Mouse (Mus musculus): ENCODE data around the gene Mettl21a. TPM values are rescaled to one million over a fixed set of nuclear protein-coding genes. Genes with fewer than 3 reads are reported as not detected.
A peak's percentile ranks its signal among the peaks of the same experiment; 100 is the strongest.
"Not testable (repeated sequence)": the region's sequence is repeated elsewhere in the genome, so short reads cannot be mapped to it uniquely, and the experiment has no call there.

Mettl21a gene
- polyA plus RNA-seq, 1 experiment from 2014 or later = 19.0 TPM

- H3K27me3 ChIP-seq (ENCODE audit: control insufficient read depth, insufficient read depth, low read length) = no peaks in the 10 kb centered on the region
- no peak overlapping the region for H3K9ac ChIP-seq (ENCODE audit: low read length)
- WGBS = 64% methylated on average over 6 of the region's 6 CpGs
- H3K4me2 ChIP-seq (ENCODE audit: low read depth, low read length) = no peak overlapping the region
- no peak overlapping the region for H3K4me3 ChIP-seq (replicated peaks; ENCODE audit: low read length)
- no peaks in the 10 kb centered on the region for H3K9me3 ChIP-seq (replicated peaks; ENCODE audit: control insufficient read depth, low read length)
- peaks cover 8% of the 10 kb centered on the region; the same call in 1 of the 2 replicates for H3K4me1 ChIP-seq (ENCODE audit: control insufficient read depth, insufficient read depth, low read length)
- peaks cover 2% of the 10 kb centered on the region for H3K36me3 ChIP-seq (ENCODE audit: control insufficient read depth, insufficient read depth, low read length)
- no peak overlapping the region for H3K27ac ChIP-seq (ENCODE audit: low read length)
- peak; percentile 33; the same call in 1 of the 2 replicates for ATAC-seq (ENCODE audit: insufficient read depth, low FRiP score)
Observed at GRCm38 (mm10) chr1:64601242-64601842, 15.7 kb downstream of the Mettl21a start.

GRCm38 (mm10) chr1:64600413-64601077, 16.5 kb downstream of the Mettl21a start:
- Histone ChIP-seq H3K4me3 (replicated peaks; ENCODE audit: low read length) (no peak overlapping the region), H3K36me3 (ENCODE audit: control insufficient read depth, insufficient read depth, low read length) (peaks cover 2% of the 10 kb centered on the region), H3K9ac (ENCODE audit: low read length) (no peak overlapping the region; the same call in 1 of the 2 replicates), H3K9me3 (replicated peaks; ENCODE audit: control insufficient read depth, low read length) (no peaks in the 10 kb centered on the region), H3K4me2 (ENCODE audit: low read depth, low read length) (0 out of 2 replicates have a peak overlapping the region, but pooled peaks have one; percentile 13), H3K4me1 (ENCODE audit: control insufficient read depth, insufficient read depth, low read length) (peaks cover 8% of the 10 kb centered on the region; the same call in 1 of the 2 replicates), H3K27me3 (ENCODE audit: control insufficient read depth, insufficient read depth, low read length) (no peaks in the 10 kb centered on the region), H3K27ac (ENCODE audit: low read length) (peak overlapping the region; percentile 52)
- 59% methylated on average over 7 of the region's 7 CpGs for WGBS
- no peak for ATAC-seq (ENCODE audit: insufficient read depth, low FRiP score)

GRCm38 (mm10) chr1:64598926-64599325, 18.1 kb downstream of the Mettl21a start:
- no peak overlapping the region for H3K9ac ChIP-seq (ENCODE audit: low read length)
- no peak overlapping the region for H3K27ac ChIP-seq (ENCODE audit: low read length)
- H3K36me3 ChIP-seq (ENCODE audit: control insufficient read depth, insufficient read depth, low read length) = no peaks in the 10 kb centered on the region; the same call in none of the 2 replicates
- peaks cover 8% of the 10 kb centered on the region; the same call in 1 of the 2 replicates for H3K4me1 ChIP-seq (ENCODE audit: control insufficient read depth, insufficient read depth, low read length)
- no peak for ATAC-seq (ENCODE audit: insufficient read depth, low FRiP score)
- WGBS = 48% methylated on average over 5 of the region's 5 CpGs
- no peak overlapping the region for H3K4me2 ChIP-seq (ENCODE audit: low read depth, low read length)
- H3K9me3 ChIP-seq (replicated peaks; ENCODE audit: control insufficient read depth, low read length) = no peaks in the 10 kb centered on the region
- H3K4me3 ChIP-seq (replicated peaks; ENCODE audit: low read length) = no peak overlapping the region
- no peaks in the 10 kb centered on the region for H3K27me3 ChIP-seq (ENCODE audit: control insufficient read depth, insufficient read depth, low read length)

- Histone ChIP-seq H3K4me2 (ENCODE audit: low read depth, low read length) (no peak overlapping the region), H3K36me3 (ENCODE audit: control insufficient read depth, insufficient read depth, low read length) (no peaks in the 10 kb centered on the region; the same call in 1 of the 2 replicates), H3K27me3 (ENCODE audit: control insufficient read depth, insufficient read depth, low read length) (no peaks in the 10 kb centered on the region), H3K4me1 (ENCODE audit: control insufficient read depth, insufficient read depth, low read length) (no peaks in the 10 kb centered on the region), H3K9ac (ENCODE audit: low read length) (no peak overlapping the region), H3K27ac (ENCODE audit: low read length) (no peak overlapping the region), H3K9me3 (replicated peaks; ENCODE audit: control insufficient read depth, low read length) (no peaks in the 10 kb centered on the region), H3K4me3 (replicated peaks; ENCODE audit: low read length) (no peak overlapping the region)
- no peak for ATAC-seq (ENCODE audit: insufficient read depth, low FRiP score)
- 93% methylated on average over 3 of the region's 3 CpGs for WGBS
Observed at GRCm38 (mm10) chr1:64578801-64579200, 38.2 kb downstream of the Mettl21a start.

GRCm38 (mm10) chr1:64577911-64578310, 39.1 kb downstream of the Mettl21a start:
- WGBS = 56% methylated on average over 9 of the region's 9 CpGs
- H3K4me3 ChIP-seq (replicated peaks; ENCODE audit: low read length); H3K9me3 ChIP-seq (replicated peaks; ENCODE audit: control insufficient read depth, low read length); H3K27me3 ChIP-seq (ENCODE audit: control insufficient read depth, insufficient read depth, low read length); ATAC-seq (ENCODE audit: insufficient read depth, low FRiP score); H3K36me3 ChIP-seq (ENCODE audit: control insufficient read depth, insufficient read depth, low read length); H3K9ac ChIP-seq (ENCODE audit: low read length); H3K4me2 ChIP-seq (ENCODE audit: low read depth, low read length); H3K4me1 ChIP-seq (ENCODE audit: control insufficient read depth, insufficient read depth, low read length); H3K27ac ChIP-seq (ENCODE audit: low read length): not testable (repeated sequence)

GRCm38 (mm10) chr1:64576732-64577131, 40.3 kb downstream of the Mettl21a start:
- ATAC-seq (ENCODE audit: insufficient read depth, low FRiP score) = no peak
- H3K4me1 ChIP-seq (ENCODE audit: control insufficient read depth, insufficient read depth, low read length) = no peaks in the 10 kb centered on the region
- 88% methylated on average over 2 of the region's 2 CpGs for WGBS
- H3K36me3 ChIP-seq (ENCODE audit: control insufficient read depth, insufficient read depth, low read length) = no peaks in the 10 kb centered on the region; the same call in 1 of the 2 replicates
- H3K4me3 ChIP-seq (replicated peaks; ENCODE audit: low read length) = no peak overlapping the region
- no peaks in the 10 kb centered on the region for H3K9me3 ChIP-seq (replicated peaks; ENCODE audit: control insufficient read depth, low read length)
- H3K9ac ChIP-seq (ENCODE audit: low read length) = no peak overlapping the region
- H3K27ac ChIP-seq (ENCODE audit: low read length) = no peak overlapping the region
- no peak overlapping the region for H3K4me2 ChIP-seq (ENCODE audit: low read depth, low read length)
- no peaks in the 10 kb centered on the region for H3K27me3 ChIP-seq (ENCODE audit: control insufficient read depth, insufficient read depth, low read length)

GRCm38 (mm10) chr1:64576022-64576421, 41.0 kb downstream of the Mettl21a start:
- no peaks in the 10 kb centered on the region; the same call in 1 of the 2 replicates for H3K36me3 ChIP-seq (ENCODE audit: control insufficient read depth, insufficient read depth, low read length)
- no peaks in the 10 kb centered on the region for H3K27me3 ChIP-seq (ENCODE audit: control insufficient read depth, insufficient read depth, low read length)
- no peaks in the 10 kb centered on the region for H3K4me1 ChIP-seq (ENCODE audit: control insufficient read depth, insufficient read depth, low read length)
- H3K4me2 ChIP-seq (ENCODE audit: low read depth, low read length) = no peak overlapping the region
- no peak overlapping the region for H3K27ac ChIP-seq (ENCODE audit: low read length)
- ATAC-seq (ENCODE audit: insufficient read depth, low FRiP score) = no peak
- H3K4me3 ChIP-seq (replicated peaks; ENCODE audit: low read length) = no peak overlapping the region
- H3K9me3 ChIP-seq (replicated peaks; ENCODE audit: control insufficient read depth, low read length) = no peaks in the 10 kb centered on the region
- whole genome bisulfite sequencing = 91% methylated on average over 7 of the region's 7 CpGs
- no peak overlapping the region for H3K9ac ChIP-seq (ENCODE audit: low read length)

GRCm38 (mm10) chr1:64568206-64568605, 48.8 kb downstream of the Mettl21a start:
- no peaks in the 10 kb centered on the region for H3K4me1 ChIP-seq (ENCODE audit: control insufficient read depth, insufficient read depth, low read length)
- no peak overlapping the region for H3K4me3 ChIP-seq (replicated peaks; ENCODE audit: low read length)
- H3K27me3 ChIP-seq (ENCODE audit: control insufficient read depth, insufficient read depth, low read length) = no peaks in the 10 kb centered on the region
- ATAC-seq (ENCODE audit: insufficient read depth, low FRiP score) = no peak
- H3K9me3 ChIP-seq (replicated peaks; ENCODE audit: control insufficient read depth, low read length) = no peaks in the 10 kb centered on the region
- H3K9ac ChIP-seq (ENCODE audit: low read length) = no peak overlapping the region
- H3K4me2 ChIP-seq (ENCODE audit: low read depth, low read length) = no peak overlapping the region
- peaks cover 10% of the 10 kb centered on the region; the same call in 1 of the 2 replicates for H3K36me3 ChIP-seq (ENCODE audit: control insufficient read depth, insufficient read depth, low read length)
- no peak overlapping the region for H3K27ac ChIP-seq (ENCODE audit: low read length)

GRCm38 (mm10) chr1:64560105-64560504, 56.9 kb downstream of the Mettl21a start:
- no peaks in the 10 kb centered on the region for H3K4me1 ChIP-seq (ENCODE audit: control insufficient read depth, insufficient read depth, low read length)
- 90% methylated on average over 3 of the region's 3 CpGs for WGBS
- no peak overlapping the region for H3K4me2 ChIP-seq (ENCODE audit: low read depth, low read length)
- H3K27me3 ChIP-seq (ENCODE audit: control insufficient read depth, insufficient read depth, low read length) = no peaks in the 10 kb centered on the region
- ATAC-seq (ENCODE audit: insufficient read depth, low FRiP score) = no peak
- H3K27ac ChIP-seq (ENCODE audit: low read length) = no peak overlapping the region
- H3K36me3 ChIP-seq (ENCODE audit: control insufficient read depth, insufficient read depth, low read length) = peaks cover 5% of the 10 kb centered on the region; the same call in 1 of the 2 replicates
- no peak overlapping the region for H3K9ac ChIP-seq (ENCODE audit: low read length)
- no peak overlapping the region for H3K4me3 ChIP-seq (replicated peaks; ENCODE audit: low read length)
- no peaks in the 10 kb centered on the region for H3K9me3 ChIP-seq (replicated peaks; ENCODE audit: control insufficient read depth, low read length)
